Mouse (Mus musculus) stomach, embryonic 14.5 days (tissue): ENCODE measurements around the gene Wscd2. TPM values are rescaled to one million over a fixed set of nuclear protein-coding genes. Genes with fewer than 3 reads are reported as not detected.

Experiments
- ATAC-seq: fragments of 200-750 bp; cut with Nextera tagmentation; 2 replicates; pipeline ENCODE4 v1.8.0; 2017; ENCODE audit warnings: low read depth, moderate TSS enrichment; ENCODE audit not compliant: insufficient number of reproducible peaks, insufficient read depth, low FRiP score
- H3K27ac ChIP-seq: fragments of 300-500 bp; sonication (generic); 2 replicates; pipeline ENCODE4 v1.5.1; 2014; ENCODE audit warnings: mild to moderate bottlenecking, low read length, moderate library complexity, mixed read lengths
- H3K27me3 ChIP-seq: fragments of 300-500 bp; sonication (generic); 2 replicates; pipeline ENCODE4 v1.6.1; 2014; ENCODE audit warnings: low read length, control low read depth, mixed read lengths; ENCODE audit not compliant: control insufficient read depth, insufficient read depth
- H3K36me3 ChIP-seq: fragments of 300-500 bp; sonication (generic); 2 replicates; pipeline ENCODE4 v1.6.1; 2014; ENCODE audit warnings: mild to moderate bottlenecking, control low read depth, low read length, moderate library complexity, mixed read lengths; ENCODE audit not compliant: control insufficient read depth, insufficient read depth
- H3K4me1 ChIP-seq: fragments of 300-500 bp; sonication (generic); 2 replicates; pipeline ENCODE4 v1.6.1; 2014; ENCODE audit warnings: low read length, control low read depth, mixed read lengths; ENCODE audit not compliant: control insufficient read depth, insufficient read depth
- H3K4me2 ChIP-seq: fragments of 300-500 bp; sonication (generic); replicated peaks from 2 replicates; pipeline ENCODE4 v1.6.1; 2014; ENCODE audit warnings: low read depth, low read length, control low read depth
- H3K4me3 ChIP-seq: fragments of 300-500 bp; sonication (generic); 2 replicates; pipeline ENCODE4 v1.5.1; 2014; ENCODE audit warnings: low read depth, low read length, control low read depth
- H3K9ac ChIP-seq: fragments of 300-500 bp; sonication (generic); replicated peaks from 2 replicates; pipeline ENCODE4 v1.6.1; 2014; ENCODE audit warnings: low read depth, mild to moderate bottlenecking, control low read depth, low read length, moderate library complexity, mixed read lengths
- H3K9me3 ChIP-seq: fragments of 300-500 bp; sonication (generic); 2 replicates; pipeline ENCODE4 v1.6.1; 2016; ENCODE audit warnings: low read depth, low read length, control low read depth; ENCODE audit not compliant: control insufficient read depth
- WGBS: fragments of 180-500 bp; shearing (Covaris S2); extraction: QIAGEN DNeasy Blood & Tissue Kit; methylation state at CpG from one replicate; pipeline ENCODE4 v1.1.7; 2014; 5-methylcytosine and 5-hydroxymethylcytosine counted together
- polyA plus RNA-seq: library from polyadenylated mRNA; unstranded; fragments of >200 nt; fragmentation: Nextera tagmentation; extraction: Ambion mirVana; gene quantifications from 2 replicates; pipeline ENCODE4 v1.2.1, GENCODE M21; 2014

Gene Wscd2
- polyA plus RNA-seq, 1 experiment from 2014 or later, result 6.2 TPM

- WGBS, result 95% methylated on average over 4 of the region's 4 CpGs
- Histone ChIP-seq H3K36me3 (no peaks in the 10 kb centered on the region), H3K9ac (no peak overlapping the region), H3K27me3 (no peaks in the 10 kb centered on the region), H3K4me3 (no peak overlapping the region), H3K9me3 (no peaks in the 10 kb centered on the region), H3K27ac (no peak overlapping the region), H3K4me1 (0 out of 2 replicates have a peak, but pooled peaks cover 4% of the 10 kb centered on the region), H3K4me2 (no peak overlapping the region)
- ATAC-seq, result no peak
Observed at GRCm38 (mm10) chr5:113618716-113619115, 128.6 kb downstream of the Wscd2 start.

DNA sequence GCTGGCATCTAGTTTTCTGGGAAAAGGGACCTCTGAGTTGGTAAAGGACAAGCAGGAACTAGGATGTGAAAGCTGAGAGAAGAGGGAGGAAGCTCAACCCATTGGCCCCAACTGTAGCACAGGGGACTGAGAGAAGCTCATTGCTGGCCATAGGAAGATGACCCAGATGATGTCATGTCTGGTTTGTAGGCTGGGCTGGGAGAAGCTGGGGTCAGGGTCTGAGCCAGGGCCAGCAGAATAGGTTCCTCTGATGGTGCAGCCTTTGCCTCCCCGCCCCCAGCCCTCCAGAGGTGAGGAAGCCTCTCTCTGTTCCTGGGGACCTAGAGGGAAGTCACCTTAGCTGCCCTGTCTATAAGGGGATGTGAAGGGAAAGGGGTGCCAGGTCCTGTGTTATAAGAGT lies 129.0 kb downstream of the Wscd2 start:
- 83% methylated on average over 1 of the region's 1 CpGs for WGBS
- ATAC-seq, result no peak

GRCm38 (mm10) chr5:113620130-113620716 lies 130.1 kb downstream of the Wscd2 start:
- no peak for ATAC-seq
- WGBS, result 67% methylated on average over 16 of the region's 16 CpGs
- Histone ChIP-seq H3K9me3 (no peaks in the 10 kb centered on the region), H3K9ac (no peak overlapping the region), H3K27ac (no peak overlapping the region), H3K4me3 (no peak overlapping the region), H3K4me2 (no peak overlapping the region), H3K27me3 (no peaks in the 10 kb centered on the region), H3K36me3 (no peaks in the 10 kb centered on the region), H3K4me1 (0 out of 2 replicates have a peak, but pooled peaks cover 4% of the 10 kb centered on the region)

More for the DNA sequence above, 129.0 kb downstream of the Wscd2 start:
- Histone ChIP-seq H3K9ac (no peak overlapping the region), H3K27ac (no peak overlapping the region), H3K4me1 (0 out of 2 replicates have a peak, but pooled peaks cover 4% of the 10 kb centered on the region), H3K36me3 (no peaks in the 10 kb centered on the region), H3K9me3 (no peaks in the 10 kb centered on the region), H3K4me3 (no peak overlapping the region), H3K4me2 (no peak overlapping the region), H3K27me3 (no peaks in the 10 kb centered on the region)

GRCm38 (mm10) chr5:113620999-113621398 lies 130.9 kb downstream of the Wscd2 start:
- H3K27ac ChIP-seq, result no peak overlapping the region
- H3K36me3 ChIP-seq, result no peaks in the 10 kb centered on the region
- H3K27me3 ChIP-seq, result no peaks in the 10 kb centered on the region
- WGBS, result 64% methylated on average over 7 of the region's 7 CpGs
- no peak overlapping the region for H3K4me2 ChIP-seq
- H3K4me3 ChIP-seq, result no peak overlapping the region
- no peak for ATAC-seq
- H3K4me1 ChIP-seq, result 0 out of 2 replicates have a peak, but pooled peaks cover 4% of the 10 kb centered on the region
- H3K9ac ChIP-seq, result no peak overlapping the region
- H3K9me3 ChIP-seq, result no peaks in the 10 kb centered on the region

DNA sequence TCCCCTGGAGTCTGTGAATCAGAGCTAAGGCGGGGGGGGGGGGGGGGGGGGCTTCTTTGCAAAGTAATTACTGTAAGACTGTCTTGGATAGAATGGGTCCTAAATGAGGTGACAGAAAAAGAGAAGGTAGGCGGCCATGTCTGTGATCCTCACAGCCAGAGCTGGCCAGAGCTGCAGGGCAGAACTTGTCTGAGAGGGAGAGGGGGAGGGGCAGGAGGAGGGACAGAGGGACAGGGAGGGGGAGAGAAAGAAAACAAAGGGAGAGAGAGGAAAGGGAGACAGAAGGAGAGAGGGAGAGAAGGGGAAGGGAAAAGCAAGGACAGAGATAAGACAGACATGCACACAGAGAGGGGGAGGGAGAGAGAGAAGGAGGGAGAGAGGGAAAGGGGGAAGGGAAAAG lies 132.9 kb downstream of the Wscd2 start:
- Histone ChIP-seq H3K9ac (no peak overlapping the region), H3K36me3 (no peaks in the 10 kb centered on the region), H3K4me2 (no peak overlapping the region), H3K4me1 (peaks cover 15% of the 10 kb centered on the region), H3K9me3 (no peaks in the 10 kb centered on the region), H3K27me3 (no peaks in the 10 kb centered on the region), H3K4me3 (no peak overlapping the region), H3K27ac (no peak overlapping the region)
- WGBS, result 20% methylated on average over 2 of the region's 2 CpGs
- no peak for ATAC-seq

GRCm38 (mm10) chr5:113625068-113625467 lies 134.9 kb downstream of the Wscd2 start:
- Histone ChIP-seq H3K4me3 (no peak overlapping the region), H3K9ac (no peak overlapping the region), H3K4me1 (peaks cover 25% of the 10 kb centered on the region), H3K27ac (no peak overlapping the region), H3K36me3 (no peaks in the 10 kb centered on the region), H3K4me2 (no peak overlapping the region), H3K27me3 (no peaks in the 10 kb centered on the region), H3K9me3 (no peaks in the 10 kb centered on the region)
- no peak for ATAC-seq
- 72% methylated on average over 4 of the region's 4 CpGs for WGBS

GRCm38 (mm10) chr5:113626352-113626751 lies 136.2 kb downstream of the Wscd2 start:
- Histone ChIP-seq H3K4me3 (no peak overlapping the region), H3K36me3 (no peaks in the 10 kb centered on the region), H3K9me3 (no peaks in the 10 kb centered on the region), H3K9ac (no peak overlapping the region), H3K27ac (no peak overlapping the region), H3K4me1 (peaks cover 25% of the 10 kb centered on the region), H3K27me3 (no peaks in the 10 kb centered on the region), H3K4me2 (no peak overlapping the region)
- 65% methylated on average over 8 of the region's 8 CpGs for WGBS
- no peak for ATAC-seq

DNA sequence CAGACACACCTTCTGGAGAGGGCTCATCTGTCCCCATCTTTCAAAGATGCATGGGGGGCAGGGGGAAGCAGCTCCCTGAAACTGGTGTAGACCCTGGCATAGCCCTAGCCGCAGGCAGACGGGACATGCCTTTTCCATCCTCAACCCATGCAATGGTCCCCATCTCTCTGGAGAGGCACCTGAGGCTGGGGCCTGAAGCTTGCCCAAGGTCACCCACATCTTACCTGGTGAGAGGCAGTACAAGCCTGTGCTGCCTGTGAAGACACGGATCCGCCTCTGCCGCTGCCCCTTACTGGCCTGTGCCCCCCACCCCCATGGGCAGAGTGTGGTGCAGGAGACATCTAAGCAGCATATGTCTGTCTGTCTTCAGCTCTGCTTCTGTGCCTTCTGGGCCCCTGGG lies 136.9 kb downstream of the Wscd2 start:
- Histone ChIP-seq H3K27me3 (no peaks in the 10 kb centered on the region), H3K4me1 (peaks cover 25% of the 10 kb centered on the region), H3K9ac (no peak overlapping the region), H3K4me2 (no peak overlapping the region), H3K36me3 (no peaks in the 10 kb centered on the region), H3K9me3 (no peaks in the 10 kb centered on the region), H3K27ac (no peak overlapping the region), H3K4me3 (no peak overlapping the region)
- ATAC-seq, result no peak
- WGBS, result 64% methylated on average over 5 of the region's 5 CpGs
